Mouse (Mus musculus): ENCODE data around the gene Clic3.

The Clic3 gene

DNA sequence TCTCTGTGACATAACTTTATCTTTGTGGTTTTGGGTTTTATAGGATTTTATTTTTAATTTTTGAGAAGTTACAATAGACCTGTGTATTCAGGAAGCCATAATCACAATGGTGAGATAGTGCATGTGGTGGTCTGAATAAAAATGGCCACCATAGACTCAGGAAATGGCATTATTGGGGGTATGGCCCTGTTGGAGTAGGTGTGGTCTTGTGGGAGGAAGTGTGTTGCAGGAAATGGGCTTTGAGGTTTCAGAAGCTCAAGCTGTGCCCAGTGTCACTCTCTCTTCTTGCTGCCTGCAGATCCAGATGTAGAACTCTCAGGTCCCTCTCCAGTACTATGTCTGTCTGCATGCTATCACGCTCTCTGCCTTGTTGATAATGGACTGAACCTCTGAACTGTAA is 23.9 kb downstream of the Clic3 start:
- DNase-seq (ENCODE audit: low spot score), result no peak

DNA sequence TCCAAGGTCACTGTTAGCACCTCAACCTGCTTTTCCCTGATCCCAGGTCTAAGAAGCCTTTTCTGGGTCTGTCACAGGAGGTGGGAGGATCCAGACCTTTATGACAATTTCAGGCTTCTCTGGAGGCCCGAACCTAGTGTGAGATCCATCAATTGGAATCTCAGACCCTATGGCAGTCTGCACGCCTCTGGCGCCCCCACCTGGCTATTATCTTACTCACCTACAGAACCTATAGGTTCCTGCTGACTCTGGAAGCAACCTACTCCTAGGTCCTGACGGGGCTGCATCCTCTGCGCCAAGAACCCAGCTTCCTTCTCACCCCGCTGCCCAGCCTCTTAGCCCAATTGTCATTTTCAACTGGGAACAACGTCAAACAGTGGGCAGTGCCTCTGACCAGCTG is 26.3 kb downstream of the Clic3 start:
- DNase-seq (ENCODE audit: low spot score), result peak; percentile 50

GRCm38 (mm10) chr2:25484901-25485647 is 28.4 kb downstream of the Clic3 start:
- no peak for DNase-seq (ENCODE audit: low spot score)

DNA sequence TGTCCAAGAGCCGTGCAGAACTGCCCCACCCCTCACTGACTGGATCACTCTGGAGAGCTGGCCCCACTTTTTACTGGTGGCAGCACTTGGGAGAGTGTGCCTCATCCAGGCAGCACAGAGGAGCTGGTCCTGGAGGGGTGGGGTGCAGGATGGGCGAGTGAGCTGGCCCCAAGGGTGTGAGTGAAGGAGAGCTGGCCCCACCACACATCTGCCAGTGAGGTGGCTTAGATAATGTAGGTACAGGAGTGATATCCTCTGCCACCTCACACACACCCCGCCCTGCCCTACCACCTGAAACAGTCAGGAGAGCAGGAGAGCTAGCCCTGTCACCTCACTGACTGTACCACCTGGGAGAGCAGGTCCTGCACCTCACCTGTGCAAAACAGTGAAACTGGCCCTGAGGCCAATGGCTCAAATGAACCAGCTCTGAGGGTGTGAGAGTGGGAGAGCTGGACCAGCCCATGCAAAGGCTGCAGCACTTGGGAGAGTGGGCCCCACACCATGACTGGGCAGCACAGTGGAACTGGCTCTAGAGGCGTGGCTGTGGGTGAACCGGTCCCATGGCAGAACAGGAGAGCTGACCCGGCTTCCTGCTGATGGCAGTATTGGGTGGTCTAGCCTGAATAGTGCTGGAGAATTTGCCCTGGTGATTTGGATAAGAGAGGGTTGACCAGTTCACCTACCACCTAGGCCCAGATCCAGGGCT is 31.5 kb downstream of the Clic3 start:
- no peak for DNase-seq (ENCODE audit: low spot score)

DNA sequence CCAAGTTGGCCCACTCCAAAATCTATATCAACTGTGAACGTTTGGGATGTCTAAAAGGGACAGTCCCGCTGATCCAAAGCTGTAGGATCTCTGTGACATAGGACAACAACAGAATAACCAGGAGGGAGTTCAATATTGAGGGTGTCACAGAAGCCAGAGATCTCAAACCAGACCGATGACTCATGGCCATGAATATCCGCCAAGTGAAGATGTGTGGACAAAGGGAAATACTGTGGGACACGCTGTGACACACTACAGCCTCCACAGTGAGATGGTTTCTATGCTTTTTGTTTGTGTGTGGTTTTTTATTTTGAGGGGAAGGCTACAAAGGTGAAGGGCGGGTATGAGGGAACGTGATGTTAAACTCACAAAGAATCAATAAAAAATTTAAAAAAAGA is 32.0 kb downstream of the Clic3 start:
- no peak for DNase-seq (ENCODE audit: low spot score)

GRCm38 (mm10) chr2:25492988-25493387 is 36.4 kb downstream of the Clic3 start:
- DNase-seq (ENCODE audit: low spot score), result no peak

GRCm38 (mm10) chr2:25493476-25493961 is 36.9 kb downstream of the Clic3 start, which contains the start of gene Lcn12:
Gene Lcn12, minus strand, starts transcription at chr2:25493911.
- no peak for DNase-seq (ENCODE audit: low spot score)

DNA sequence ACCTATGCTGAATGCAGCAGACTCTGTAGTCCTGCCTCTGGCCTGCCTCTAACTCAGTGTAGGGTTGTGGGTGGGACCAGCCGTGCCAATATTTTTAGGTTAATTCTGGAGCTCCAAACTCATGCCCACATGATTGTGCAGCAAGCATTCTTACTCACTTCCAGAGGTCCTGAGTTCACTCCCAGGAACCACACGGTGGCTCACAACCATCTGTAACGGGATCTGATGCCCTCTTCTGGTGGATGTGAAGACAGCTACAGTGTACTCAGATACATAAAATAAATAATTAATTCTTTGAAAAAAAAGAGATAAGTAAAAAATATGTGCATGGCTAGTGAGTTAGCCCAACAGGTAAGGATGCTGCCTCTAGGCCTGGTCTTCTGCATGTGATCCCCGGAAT is 39.8 kb downstream of the Clic3 start:
- no peak for DNase-seq (ENCODE audit: low spot score)

DNA sequence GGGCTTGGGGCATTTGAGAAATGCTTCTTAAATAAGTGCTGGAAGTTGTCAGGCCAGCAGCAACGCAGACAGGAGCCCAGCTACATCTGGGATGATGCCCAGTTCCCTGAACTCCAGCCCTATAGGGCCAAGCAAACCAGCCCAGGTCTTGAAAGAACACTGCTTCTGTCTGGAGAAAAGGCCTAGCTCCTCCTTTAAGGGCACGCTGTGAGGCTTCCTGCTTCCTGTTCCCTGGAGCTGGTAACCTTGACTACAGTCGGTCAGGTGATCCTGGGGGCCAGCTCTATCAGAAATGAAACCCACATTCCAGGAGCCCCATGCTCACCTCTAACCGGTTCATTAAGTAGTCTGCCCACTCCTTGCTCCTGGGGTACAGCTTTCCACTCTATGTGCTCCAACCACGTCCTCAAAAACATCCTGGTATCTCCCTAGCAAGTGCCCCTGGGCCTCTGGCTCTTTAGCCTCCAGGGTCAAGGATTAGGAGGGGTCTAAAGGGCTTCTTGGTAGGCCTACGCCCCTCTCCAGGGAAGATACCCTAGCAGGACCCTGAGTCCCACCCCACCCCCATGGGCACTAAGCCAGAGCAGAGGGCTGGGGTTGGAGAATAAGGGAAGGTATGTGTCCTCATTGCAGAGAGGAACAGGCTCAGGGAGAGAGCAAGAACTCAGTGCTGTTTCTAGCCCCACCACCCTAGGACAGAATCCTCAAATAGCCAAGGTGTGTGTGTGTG is 41.4 kb downstream of the Clic3 start:
- DNase-seq (ENCODE audit: low spot score), result no peak

GRCm38 (mm10) chr2:25498622-25499478 is 42.2 kb downstream of the Clic3 start:
- no peak for DNase-seq (ENCODE audit: low spot score)

- DNase-seq (ENCODE audit: low spot score), result no peak
These were observed 43.5 kb downstream of the Clic3 start for GRCm38 (mm10) chr2:25500071-25500575.

- DNase-seq (ENCODE audit: low spot score), result peak; percentile 53
These were observed 44.2 kb downstream of the Clic3 start, which contains the start of gene Fbxw5 for GRCm38 (mm10) chr2:25500576-25501405. Gene Fbxw5, plus strand, starts transcription at chr2:25500750.

DNA sequence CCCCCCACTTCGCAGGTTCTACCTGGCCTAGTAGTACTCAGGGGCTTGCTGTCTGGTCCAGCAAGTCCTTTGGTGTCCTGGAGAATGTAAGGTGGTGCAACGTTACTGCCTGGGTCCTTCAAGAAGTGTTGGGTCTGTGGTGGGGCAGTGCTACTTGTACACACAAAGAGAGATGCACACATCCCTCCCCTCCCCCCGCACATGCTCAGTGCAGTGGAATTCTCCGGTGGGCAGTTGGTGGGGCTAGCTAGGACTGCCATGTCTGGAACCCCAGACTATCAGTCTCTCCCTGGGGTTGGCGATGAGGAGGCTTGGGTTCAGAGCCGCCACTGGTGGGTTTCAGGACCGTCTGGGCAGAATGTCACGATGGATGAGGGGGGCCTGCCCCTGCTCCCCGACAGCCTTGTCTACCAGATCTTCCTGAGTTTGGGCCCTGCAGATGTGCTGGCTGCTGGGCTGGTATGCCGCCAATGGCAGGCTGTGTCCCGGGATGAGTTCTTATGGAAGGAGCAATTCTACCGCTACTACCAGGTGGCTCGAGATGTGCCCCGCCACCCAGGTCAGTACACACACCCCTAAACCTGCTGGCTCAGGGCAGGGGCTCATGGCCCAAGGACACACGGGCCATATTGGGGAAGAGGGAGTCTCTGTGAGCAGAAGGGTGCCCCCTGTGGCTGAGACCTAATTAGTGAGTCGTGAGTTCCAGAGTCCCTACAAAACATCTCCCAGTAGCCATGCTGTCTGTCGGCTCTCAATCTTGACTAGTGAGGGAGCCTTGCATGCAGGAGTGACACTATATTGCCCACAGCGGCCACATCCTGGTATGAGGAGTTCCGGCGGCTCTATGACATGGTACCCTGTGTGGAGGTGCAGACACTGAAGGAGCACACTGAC is 45.2 kb downstream of the Clic3 start, which contains the start of gene C8g:
Gene C8g, minus strand, starts transcription at position 127 of the 894 bp plus-strand sequence.
- no peak for DNase-seq (ENCODE audit: low spot score)

GRCm38 (mm10) chr2:25502726-25503125 is 46.1 kb downstream of the Clic3 start:
- no peak for DNase-seq (ENCODE audit: low spot score)

GRCm38 (mm10) chr2:25504538-25504937 is 47.9 kb downstream of the Clic3 start:
- no peak for DNase-seq (ENCODE audit: low spot score)

DNA sequence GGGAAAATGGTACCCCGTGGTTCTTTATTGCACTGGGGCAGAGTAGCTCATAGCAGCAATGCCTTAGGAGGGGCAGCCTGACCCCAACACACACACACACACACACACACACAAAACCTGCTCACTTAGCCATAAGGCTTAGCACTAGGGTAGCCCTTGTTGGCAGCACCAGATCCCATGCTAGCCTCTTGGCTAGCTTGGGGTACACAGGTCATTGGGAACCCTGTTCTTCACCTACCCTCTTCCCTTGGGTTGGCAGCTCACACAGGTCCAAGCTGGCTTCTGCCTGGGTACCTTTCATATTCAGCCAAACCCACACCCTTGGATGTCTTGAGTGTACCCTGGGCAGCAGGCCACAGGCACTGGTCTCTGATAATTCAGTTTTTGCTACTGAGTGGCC is 48.4 kb downstream of the Clic3 start:
- no peak for DNase-seq (ENCODE audit: low spot score)

DNA sequence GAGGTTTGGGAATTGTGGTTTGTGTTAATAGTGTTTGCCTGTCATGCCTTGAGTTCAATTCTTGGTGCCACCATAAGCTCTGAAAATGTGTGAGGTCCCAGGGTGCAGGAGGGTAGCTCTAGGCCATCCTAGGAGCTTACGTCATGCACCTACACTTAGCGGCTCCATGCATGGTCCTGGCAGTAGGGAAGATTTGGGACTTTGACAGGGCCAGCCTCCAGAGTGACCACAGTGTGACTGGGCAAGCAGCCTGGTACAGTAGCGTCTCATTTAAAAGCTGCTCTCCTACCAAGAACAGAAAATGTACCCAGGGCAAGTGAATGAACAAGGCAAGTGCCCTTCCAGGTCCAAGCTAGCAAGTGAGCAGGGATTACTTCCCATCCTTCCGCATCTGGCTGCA is 49.2 kb downstream of the Clic3 start:
- DNase-seq (ENCODE audit: low spot score), result no peak

DNA sequence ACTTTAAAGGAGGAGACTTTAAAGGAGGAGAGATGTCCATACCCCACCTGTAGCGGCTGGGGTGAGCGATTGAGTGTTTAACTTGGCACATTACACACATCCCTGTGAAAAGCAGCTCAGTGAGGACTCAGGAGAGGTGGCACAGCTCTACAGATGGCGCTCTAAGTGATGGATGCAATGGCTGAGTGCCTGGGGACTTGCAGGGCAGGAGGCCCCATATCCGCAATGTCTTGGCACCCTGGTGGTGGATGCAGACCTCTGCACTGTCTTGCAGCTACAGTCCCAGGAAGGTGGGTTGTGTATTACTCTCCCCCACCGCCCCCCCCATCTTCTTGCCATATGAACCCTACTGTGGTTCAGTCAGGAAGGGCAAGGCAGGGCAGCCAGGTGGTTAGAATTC is 50.3 kb downstream of the Clic3 start:
- DNase-seq (ENCODE audit: low spot score), result no peak

Measured in spleen, adult 12 weeks (tissue).